Mouse (Mus musculus): ENCODE data around the gene Itga9.
A peak's percentile ranks its signal among the peaks of the same experiment; 100 is the strongest.

Itga9 gene

GRCm38 (mm10) chr9:118778596-118778995 lies 172.1 kb downstream of the Itga9 start:
- peak; percentile 40 to 44 for DNase-seq

- DNase-seq = no peak
These were observed 178.1 kb downstream of the Itga9 start for GRCm38 (mm10) chr9:118784621-118785020.

- peak; percentile 29 to 47 for DNase-seq
These were observed 179.3 kb downstream of the Itga9 start for GRCm38 (mm10) chr9:118785816-118786215.

GRCm38 (mm10) chr9:118788869-118789281 lies 182.4 kb downstream of the Itga9 start:
- peak in 1 of 2 experiments; percentile 34 for DNase-seq

GRCm38 (mm10) chr9:118791231-118791630 lies 184.7 kb downstream of the Itga9 start:
- DNase-seq = no peak

- no peak for DNase-seq
These were observed 186.8 kb downstream of the Itga9 start for GRCm38 (mm10) chr9:118793151-118793785.

- DNase-seq = no peak
These were observed 188.2 kb downstream of the Itga9 start for GRCm38 (mm10) chr9:118794668-118795067.

- DNase-seq = no peak
These were observed 188.8 kb downstream of the Itga9 start for GRCm38 (mm10) chr9:118795304-118795703.

- peak in 1 of 2 experiments; percentile 32 for DNase-seq
These were observed 192.6 kb downstream of the Itga9 start for GRCm38 (mm10) chr9:118799105-118799504.

- DNase-seq = peak; percentile 93 to 95
These were observed 194.9 kb downstream of the Itga9 start for GRCm38 (mm10) chr9:118801176-118801909.

- DNase-seq = no peak
These were observed 195.4 kb downstream of the Itga9 start for GRCm38 (mm10) chr9:118801910-118802287.

GRCm38 (mm10) chr9:118802380-118802779 lies 195.9 kb downstream of the Itga9 start:
- DNase-seq = no peak

GRCm38 (mm10) chr9:118805740-118806139 lies 199.2 kb downstream of the Itga9 start:
- peak in 1 of 2 experiments; percentile 30 for DNase-seq

- no peak for DNase-seq
These were observed 201.2 kb downstream of the Itga9 start for GRCm38 (mm10) chr9:118807669-118808068.

- no peak for DNase-seq
These were observed 205.7 kb downstream of the Itga9 start for GRCm38 (mm10) chr9:118812221-118812620.

GRCm38 (mm10) chr9:118813492-118813891 lies 207.0 kb downstream of the Itga9 start:
- DNase-seq = no peak

- DNase-seq = no peak
These were observed 207.6 kb downstream of the Itga9 start for GRCm38 (mm10) chr9:118814056-118814455.

GRCm38 (mm10) chr9:118814461-118814860 lies 208.0 kb downstream of the Itga9 start:
- peak in 1 of 2 experiments; percentile 18 for DNase-seq

GRCm38 (mm10) chr9:118815543-118815942 lies 209.1 kb downstream of the Itga9 start:
- peak in 1 of 2 experiments; percentile 18 for DNase-seq

GRCm38 (mm10) chr9:118818508-118818907 lies 212.0 kb downstream of the Itga9 start:
- no peak for DNase-seq

GRCm38 (mm10) chr9:118821220-118822185 lies 215.0 kb downstream of the Itga9 start:
- peak in 1 of 2 experiments; percentile 45 for DNase-seq

- DNase-seq = no peak
These were observed 215.7 kb downstream of the Itga9 start for GRCm38 (mm10) chr9:118822186-118822555.

GRCm38 (mm10) chr9:118822581-118822980 lies 216.1 kb downstream of the Itga9 start:
- DNase-seq = no peak
